Mouse (Mus musculus): ENCODE measurements at regions not wholly inside any gene's neighbourhood (a gene's known extent, or its start where the extent isn't known, plus 50 kb on each side); places are given as distances from the start of the nearest gene placed in this dataset.

DNA sequence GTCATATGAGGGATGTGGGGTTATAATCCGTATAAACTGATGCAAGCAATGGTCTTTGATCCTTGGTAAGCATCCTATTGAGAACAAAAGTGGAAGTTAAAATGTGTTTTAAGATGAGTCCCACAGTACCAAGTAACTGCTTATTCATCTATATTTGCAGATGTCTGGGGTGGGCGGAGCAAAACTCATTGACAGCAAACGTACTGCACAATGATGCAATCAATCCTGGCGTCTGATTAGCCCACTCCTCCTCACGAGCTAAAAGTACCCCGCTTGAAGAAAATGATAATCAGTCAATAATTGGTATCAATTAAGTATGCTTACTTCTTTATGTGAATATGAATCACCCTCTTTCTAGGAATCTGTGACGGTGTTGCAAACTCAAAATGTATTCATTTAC is 62.9 kb upstream of the Kitl start:
- TF ChIP-seq POLR2A (IDR thresholded peaks at IDR 0.05; ENCODE audit: borderline replicate concordance, low read depth, low read length) (no peak), CTCF (IDR thresholded peaks at IDR 0.05; ENCODE audit: low read depth, low read length) (no peak)

All from bone marrow macrophage, adult 2 months (primary cell).